Mouse (Mus musculus): Measurements from ENCODE around the gene Cnpy4. TPM values are rescaled to one million over a fixed set of nuclear protein-coding genes. Genes with fewer than 3 reads are reported as not detected.
A peak's percentile ranks its signal among the peaks of the same experiment; 100 is the strongest.

The Cnpy4 gene
- polyA plus RNA-seq (2012; ENCODE audit: insufficient read depth, insufficient read length, missing spikeins), result 28.2 and 37.3 TPM in 2 replicates

DNA sequence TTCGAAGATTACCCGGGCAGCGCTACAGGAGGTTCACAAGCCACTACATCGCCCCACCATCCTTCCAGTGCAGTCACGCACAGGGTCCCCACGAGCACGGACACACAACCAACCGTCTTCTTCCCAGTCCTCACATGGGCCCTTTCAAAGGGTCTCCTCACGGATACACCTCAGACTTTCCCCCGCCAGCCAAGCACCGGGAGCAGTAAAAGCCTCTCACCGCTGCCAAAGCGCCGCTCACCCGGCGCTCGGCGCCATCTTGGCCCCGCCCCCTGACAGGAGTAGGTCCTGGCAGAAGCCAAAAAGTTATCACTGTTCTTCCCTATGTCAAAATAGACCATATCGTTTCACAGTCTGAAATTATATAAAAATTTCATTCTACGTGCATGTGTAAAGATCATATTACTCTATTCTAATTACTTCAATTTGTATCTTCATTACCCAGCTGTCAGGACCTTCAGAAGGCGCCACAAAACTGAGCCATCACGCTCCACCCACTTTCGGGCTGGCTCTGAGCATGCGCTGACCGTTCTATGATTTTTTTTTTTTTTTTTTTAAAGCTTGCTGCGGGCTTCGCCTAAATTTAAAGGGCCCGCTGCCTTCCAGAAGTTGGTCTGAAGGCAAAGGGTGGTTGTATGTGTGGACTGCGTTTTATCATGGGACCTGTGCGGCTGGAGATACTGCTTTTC, at the start of gene Cnpy4, which contains the start of gene Taf6:
Gene Cnpy4 (plus strand): TSS at position 536 of the 689 bp plus-strand sequence.
Gene Taf6 (minus strand): TSS at position 502 of the 689 bp plus-strand sequence.
- TF ChIP-seq CTCF (IDR thresholded peaks at IDR 0.05; ENCODE audit: low read depth, low read length) (no peak), POLR2A (IDR thresholded peaks at IDR 0.05; ENCODE audit: borderline replicate concordance, low read depth, low read length) (peak; percentile 99)
- peak within 1 kb of the TSS; percentile 50 for H3K27ac ChIP-seq (ENCODE audit: insufficient read depth, low read depth, low read length)
- H3K4me1 ChIP-seq (ENCODE audit: control insufficient read depth, insufficient read depth, low read length), result peaks cover 6% of the 10 kb centered on the region; the same call in 1 of the 2 replicates
- peak within 1 kb of the TSS; percentile 78 for H3K4me3 ChIP-seq (ENCODE audit: insufficient read depth, low read length)

DNA sequence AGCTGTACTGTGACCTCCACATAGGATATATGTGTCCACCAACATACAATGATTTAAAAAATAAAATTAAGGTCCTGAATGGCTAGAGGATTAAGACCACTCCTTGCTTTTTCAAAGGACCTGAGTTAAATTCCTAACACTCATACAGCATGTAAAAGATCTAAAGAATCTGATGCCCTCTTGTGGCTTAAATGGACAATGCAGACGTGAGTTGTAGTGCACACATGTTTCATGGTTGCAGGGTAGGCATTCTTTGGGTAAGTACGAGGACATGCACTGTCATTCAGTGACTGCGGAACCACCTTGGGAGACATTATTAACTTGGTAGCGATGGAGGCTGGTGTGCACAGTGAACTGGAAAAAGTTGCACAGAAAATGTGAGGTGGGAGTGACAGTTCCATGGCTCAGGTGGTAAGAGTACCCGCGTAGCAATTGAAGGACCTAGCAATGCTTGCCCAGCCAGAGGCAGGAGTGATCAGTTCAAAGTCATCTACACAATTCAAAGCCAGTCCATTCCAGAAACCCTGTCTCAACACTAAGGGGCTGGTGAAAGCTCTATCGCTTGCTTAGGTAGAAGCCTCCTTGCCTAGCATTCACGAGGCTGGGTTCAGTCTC, 49.2 kb upstream of the Cnpy4 start:
- TF ChIP-seq POLR2A (IDR thresholded peaks at IDR 0.05; ENCODE audit: borderline replicate concordance, low read depth, low read length), result no peak
- TF ChIP-seq CTCF (IDR thresholded peaks at IDR 0.05; ENCODE audit: low read depth, low read length), result peak; percentile 9; the same call in 1 of the 2 replicates
- Histone ChIP-seq H3K4me1 (ENCODE audit: control insufficient read depth, insufficient read depth, low read length) (peaks cover 5% of the 10 kb centered on the region), H3K4me3 (ENCODE audit: insufficient read depth, low read length) (no peak overlapping the region), H3K27ac (ENCODE audit: insufficient read depth, low read depth, low read length) (no peak overlapping the region)

DNA sequence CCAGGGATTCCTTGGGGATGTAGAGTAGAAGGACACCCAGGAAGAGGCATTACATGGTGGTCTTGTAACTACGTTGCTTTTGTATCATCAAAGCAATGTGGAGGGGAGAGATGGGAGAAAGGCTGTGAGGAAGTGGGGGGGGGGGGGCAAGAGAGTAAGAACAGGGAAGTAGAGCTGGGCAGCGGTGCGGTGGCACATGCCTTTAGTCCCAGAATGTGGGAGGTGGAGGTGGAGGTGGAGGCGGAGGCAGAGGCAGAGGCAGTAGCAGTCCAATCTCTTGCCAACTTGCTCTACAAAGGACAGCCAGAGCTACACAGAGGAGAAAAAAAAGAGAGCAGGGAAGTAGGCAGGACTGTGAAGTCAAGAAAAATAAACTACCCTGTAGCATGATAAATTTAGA, 48.7 kb upstream of the Cnpy4 start:
- TF ChIP-seq CTCF (IDR thresholded peaks at IDR 0.05; ENCODE audit: low read depth, low read length) (no peak), POLR2A (IDR thresholded peaks at IDR 0.05; ENCODE audit: borderline replicate concordance, low read depth, low read length) (no peak)
- no peak overlapping the region for H3K4me3 ChIP-seq (ENCODE audit: insufficient read depth, low read length)
- H3K27ac ChIP-seq (ENCODE audit: insufficient read depth, low read depth, low read length), result no peak overlapping the region
- H3K4me1 ChIP-seq (ENCODE audit: control insufficient read depth, insufficient read depth, low read length), result peaks cover 5% of the 10 kb centered on the region

DNA sequence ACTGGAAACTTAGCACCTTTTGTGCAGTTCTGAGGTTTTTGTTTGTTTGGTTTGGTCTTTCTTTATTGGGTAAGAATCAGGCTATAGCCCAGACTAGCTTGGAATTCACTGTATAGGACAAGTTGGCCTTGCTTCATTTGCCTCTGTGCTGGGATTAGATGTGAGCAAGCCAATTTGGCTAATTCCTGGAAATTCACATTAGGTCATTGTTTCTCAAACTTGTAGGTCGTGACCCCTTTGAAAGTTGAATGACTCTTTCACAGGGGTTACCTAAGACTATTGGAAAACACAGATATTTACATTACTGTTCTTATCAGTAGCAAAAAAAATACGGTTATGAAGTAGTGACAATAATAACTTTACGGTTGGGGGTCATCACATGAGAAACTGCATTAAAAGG, 32.9 kb upstream of the Cnpy4 start:
- Histone ChIP-seq H3K27ac (ENCODE audit: insufficient read depth, low read depth, low read length) (no peak overlapping the region), H3K4me3 (ENCODE audit: insufficient read depth, low read length) (no peak overlapping the region), H3K4me1 (ENCODE audit: control insufficient read depth, insufficient read depth, low read length) (peaks cover 2% of the 10 kb centered on the region; the same call in 1 of the 2 replicates)
- no peak for TF ChIP-seq CTCF (IDR thresholded peaks at IDR 0.05; ENCODE audit: low read depth, low read length)
- TF ChIP-seq POLR2A (IDR thresholded peaks at IDR 0.05; ENCODE audit: borderline replicate concordance, low read depth, low read length), result no peak

DNA sequence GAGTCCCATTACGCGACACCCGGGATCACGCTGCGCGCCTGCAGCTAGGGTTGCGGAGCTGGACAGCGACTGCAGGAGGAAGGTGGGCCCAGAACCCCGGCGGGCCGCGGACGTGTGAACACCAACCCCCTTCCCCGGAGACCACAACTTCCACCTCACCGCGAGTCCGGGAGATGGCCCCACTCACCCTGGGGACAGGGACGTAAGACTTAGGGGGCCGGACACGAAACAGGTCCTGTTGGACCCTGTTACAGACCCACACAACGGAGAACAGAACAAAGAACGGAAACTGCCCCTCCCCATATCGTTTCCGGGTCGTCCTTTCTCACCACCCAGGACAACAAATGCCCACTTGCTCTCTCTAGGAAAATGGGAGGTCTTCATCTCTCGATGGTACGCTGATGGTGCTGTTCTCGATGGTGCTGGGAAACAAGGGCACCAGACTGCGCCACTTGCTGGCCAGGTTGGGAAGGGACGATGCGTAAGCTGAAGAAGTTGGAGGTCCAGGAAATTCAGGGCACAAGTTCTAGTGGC, 31.8 kb upstream of the Cnpy4 start, which contains the start of gene Zfp113:
Gene Zfp113 (minus strand): TSS at position 302 of the 534 bp plus-strand sequence.
- Histone ChIP-seq H3K4me3 (ENCODE audit: insufficient read depth, low read length) (peak within 1 kb of the TSS; percentile 88), H3K27ac (ENCODE audit: insufficient read depth, low read depth, low read length) (peak within 1 kb of the TSS; percentile 50)
- TF ChIP-seq POLR2A (IDR thresholded peaks at IDR 0.05; ENCODE audit: borderline replicate concordance, low read depth, low read length) (no peak), CTCF (IDR thresholded peaks at IDR 0.05; ENCODE audit: low read depth, low read length) (peak; percentile 20; the same call in 1 of the 2 replicates)

GRCm38 (mm10) chr5:138160224-138160762, 27.0 kb upstream of the Cnpy4 start:
- Histone ChIP-seq H3K4me1 (ENCODE audit: control insufficient read depth, insufficient read depth, low read length) (peaks cover 6% of the 10 kb centered on the region), H3K4me3 (ENCODE audit: insufficient read depth, low read length) (peak overlapping the region; percentile 93), H3K27ac (ENCODE audit: insufficient read depth, low read depth, low read length) (no peak overlapping the region)
- TF ChIP-seq POLR2A (IDR thresholded peaks at IDR 0.05; ENCODE audit: borderline replicate concordance, low read depth, low read length), result no peak
- no peak for TF ChIP-seq CTCF (IDR thresholded peaks at IDR 0.05; ENCODE audit: low read depth, low read length)

More for the DNA sequence above, 31.8 kb upstream of the Cnpy4 start, which contains the start of gene Zfp113:
- H3K4me1 ChIP-seq (ENCODE audit: control insufficient read depth, insufficient read depth, low read length), result peaks cover 5% of the 10 kb centered on the region

GRCm38 (mm10) chr5:138160842-138161665, 26.2 kb upstream of the Cnpy4 start, which contains the start of gene Cops6:
Cops6 (plus strand) TSS chr5:138161071.
- 0 out of 2 replicates have a peak within 1 kb of the TSS, but pooled peaks have one; percentile 6 for H3K27ac ChIP-seq (ENCODE audit: insufficient read depth, low read depth, low read length)
- TF ChIP-seq CTCF (IDR thresholded peaks at IDR 0.05; ENCODE audit: low read depth, low read length) (no peak), POLR2A (IDR thresholded peaks at IDR 0.05; ENCODE audit: borderline replicate concordance, low read depth, low read length) (no peak)
- peak within 1 kb of the TSS; percentile 93 for H3K4me3 ChIP-seq (ENCODE audit: insufficient read depth, low read length)
- peaks cover 6% of the 10 kb centered on the region for H3K4me1 ChIP-seq (ENCODE audit: control insufficient read depth, insufficient read depth, low read length)

DNA sequence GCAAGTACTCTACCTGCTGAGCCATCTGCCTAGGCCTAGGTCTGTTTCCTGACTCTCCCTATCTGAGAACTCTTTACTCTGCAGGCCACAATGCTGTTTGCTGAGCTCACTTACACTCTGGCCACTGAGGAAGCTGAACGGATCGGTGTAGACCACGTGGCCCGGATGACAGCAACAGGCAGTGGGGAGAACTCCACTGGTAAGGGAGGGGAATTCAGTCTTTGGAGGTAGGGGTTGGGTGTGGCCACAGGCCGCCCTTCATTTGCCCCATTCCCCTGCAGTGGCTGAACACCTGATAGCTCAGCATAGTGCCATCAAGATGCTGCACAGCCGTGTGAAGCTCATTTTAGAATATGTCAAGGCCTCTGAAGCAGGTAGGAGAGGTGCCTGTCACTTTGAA, 24.2 kb upstream of the Cnpy4 start:
- TF ChIP-seq CTCF (IDR thresholded peaks at IDR 0.05; ENCODE audit: low read depth, low read length) (no peak), POLR2A (IDR thresholded peaks at IDR 0.05; ENCODE audit: borderline replicate concordance, low read depth, low read length) (no peak)
- Histone ChIP-seq H3K4me3 (ENCODE audit: insufficient read depth, low read length) (no peak overlapping the region), H3K4me1 (ENCODE audit: control insufficient read depth, insufficient read depth, low read length) (peaks cover 6% of the 10 kb centered on the region), H3K27ac (ENCODE audit: insufficient read depth, low read depth, low read length) (no peak overlapping the region)

GRCm38 (mm10) chr5:138163610-138164009, 23.7 kb upstream of the Cnpy4 start:
- Histone ChIP-seq H3K27ac (ENCODE audit: insufficient read depth, low read depth, low read length) (no peak overlapping the region), H3K4me1 (ENCODE audit: control insufficient read depth, insufficient read depth, low read length) (peaks cover 6% of the 10 kb centered on the region), H3K4me3 (ENCODE audit: insufficient read depth, low read length) (no peak overlapping the region)
- no peak for TF ChIP-seq CTCF (IDR thresholded peaks at IDR 0.05; ENCODE audit: low read depth, low read length)
- TF ChIP-seq POLR2A (IDR thresholded peaks at IDR 0.05; ENCODE audit: borderline replicate concordance, low read depth, low read length), result no peak

Measured in bone marrow macrophage, adult 2 months (primary cell).